Mouse (Mus musculus) lung, postnatal 25 days (tissue): ENCODE measurements around the gene Oard1.

Source experiments
- DNase-seq: peaks from one replicate; pipeline ENCODE4 v3.0.0; 2022; ENCODE audit warnings: low spot score

The Oard1 gene

GRCm38 (mm10) chr17:48408526-48409291 is 1.1 kb upstream of the Oard1 start:
- peak; percentile 81 for DNase-seq

GRCm38 (mm10) chr17:48410299-48410785 is 528 bp downstream of the Oard1 start:
- DNase-seq, result no peak

GRCm38 (mm10) chr17:48411241-48411640 is 1.4 kb downstream of the Oard1 start:
- no peak for DNase-seq

GRCm38 (mm10) chr17:48416011-48416410 is 6.2 kb downstream of the Oard1 start:
- DNase-seq, result no peak

GRCm38 (mm10) chr17:48416425-48417195 is 6.8 kb downstream of the Oard1 start:
- peak; percentile 56 for DNase-seq

GRCm38 (mm10) chr17:48417521-48417920 is 7.7 kb downstream of the Oard1 start:
- no peak for DNase-seq

GRCm38 (mm10) chr17:48418174-48418573 is 8.4 kb downstream of the Oard1 start:
- no peak for DNase-seq

GRCm38 (mm10) chr17:48418781-48419180 is 9.0 kb downstream of the Oard1 start:
- no peak for DNase-seq

GRCm38 (mm10) chr17:48419571-48419970 is 9.8 kb downstream of the Oard1 start:
- no peak for DNase-seq

- no peak for DNase-seq
These were observed 14.4 kb downstream of the Oard1 start for GRCm38 (mm10) chr17:48424237-48424636.

GRCm38 (mm10) chr17:48425823-48426612 is 16.2 kb downstream of the Oard1 start:
- DNase-seq, result peak; percentile 48

GRCm38 (mm10) chr17:48426991-48427750 is 17.4 kb downstream of the Oard1 start:
- no peak for DNase-seq

GRCm38 (mm10) chr17:48427852-48428530 is 18.2 kb downstream of the Oard1 start:
- no peak for DNase-seq

- no peak for DNase-seq
These were observed 20.6 kb downstream of the Oard1 start for GRCm38 (mm10) chr17:48430394-48430793.

GRCm38 (mm10) chr17:48431054-48431453 is 21.2 kb downstream of the Oard1 start:
- DNase-seq, result no peak

GRCm38 (mm10) chr17:48432158-48432980 is 22.6 kb downstream of the Oard1 start, which contains the start of gene Apobec2:
Gene Apobec2 (minus strand): TSS chr17:48432930.
- DNase-seq, result no peak

- no peak for DNase-seq
These were observed 23.3 kb downstream of the Oard1 start for GRCm38 (mm10) chr17:48433006-48433655.

- no peak for DNase-seq
These were observed 24.0 kb downstream of the Oard1 start for GRCm38 (mm10) chr17:48433689-48434330.

- no peak for DNase-seq
These were observed 24.7 kb downstream of the Oard1 start for GRCm38 (mm10) chr17:48434479-48434878.
